Comparison of ENCODE assay signal across 19 mouse cellular contexts in the genomic region with DNA sequence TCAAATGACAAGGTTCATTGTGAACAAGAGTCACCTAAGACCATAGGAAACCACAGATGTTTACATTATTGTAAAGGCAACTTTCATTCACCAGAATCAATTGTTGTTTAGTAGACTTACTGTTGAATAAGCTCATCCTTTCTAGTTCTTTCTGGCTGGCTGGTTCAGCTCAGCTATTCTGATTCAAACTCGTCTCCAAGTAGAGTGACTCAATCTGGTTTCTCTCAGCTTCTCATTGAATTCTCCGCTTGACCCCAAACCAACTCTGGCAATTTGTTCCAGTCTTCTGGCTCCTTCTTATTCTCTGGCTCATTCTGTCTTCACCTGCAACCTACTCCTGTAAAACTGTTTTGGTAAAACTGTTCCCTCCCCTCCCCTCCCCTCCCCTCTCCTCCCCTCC.
"Had no signal": no experiment of that assay in that cellular context is flagged by ENCODE, and none has a peak within 500 bp of the region (broad histone marks: within the 10 kb centered on the region; RNA-seq: fewer than 3 reads in every experiment).

No protein-coding gene starts in this region.

- H3K27me3 ChIP-seq: lung, embryonic 15.5 days; megakaryocyte, embryonic 14.5 days; midbrain, embryonic 15.5 days; neural tube, embryonic 12.5 days had no signal

- H3K9me3 ChIP-seq: lung, embryonic 15.5 days; megakaryocyte, embryonic 14.5 days; midbrain, embryonic 13.5 days; midbrain, embryonic 15.5 days; neural tube, embryonic 12.5 days had no signal

- H3K9ac ChIP-seq: lung, embryonic 15.5 days; midbrain, embryonic 13.5 days; midbrain, embryonic 15.5 days; neural tube, embryonic 12.5 days had no signal

- H3K36me3 ChIP-seq: lung, embryonic 15.5 days; midbrain, embryonic 13.5 days; midbrain, embryonic 15.5 days; neural tube, embryonic 12.5 days had no signal

- H3K4me2 ChIP-seq: lung, embryonic 15.5 days; midbrain, embryonic 11.5 days; midbrain, embryonic 13.5 days; midbrain, embryonic 15.5 days; neural tube, embryonic 12.5 days had no signal

- DNase-seq: lung, adult 2 months; lung, postnatal 14 days; lung, postnatal 36 days; retina, postnatal 1 day; right cerebral cortex, adult 18-20 months; right cerebral cortex, postnatal 25 days; right cerebral cortex, postnatal 4 days; spleen, adult 18-20 months; thymus, adult 18-20 months; thymus, postnatal 14 days; thymus, postnatal 36 days had no signal

- H3K4me3 ChIP-seq: lung, embryonic 15.5 days; megakaryocyte, embryonic 14.5 days; midbrain, embryonic 13.5 days; midbrain, embryonic 15.5 days; neural tube, embryonic 12.5 days had no signal

- H3K27ac ChIP-seq: lung, embryonic 15.5 days; macrophage; midbrain, embryonic 13.5 days; midbrain, embryonic 15.5 days; neural tube, embryonic 12.5 days had no signal

- H3K4me1 ChIP-seq: lung, embryonic 15.5 days; midbrain, embryonic 13.5 days; midbrain, embryonic 15.5 days; neural tube, embryonic 12.5 days had no signal

- ATAC-seq: lung, postnatal 0 days; midbrain, embryonic 13.5 days; midbrain, embryonic 15.5 days had no signal
